Mouse (Mus musculus) testis, adult 2 months (tissue): Measurements from ENCODE around the gene Olfr996. TPM values are rescaled to one million over a fixed set of nuclear protein-coding genes. Genes with fewer than 3 reads are reported as not detected.

ENCODE experiments used
- polyA plus RNA-seq: library from polyadenylated mRNA; depleted of rRNA; stranded (reverse); fragments of >200 nt; gene quantifications from 2 replicates; pipeline ENCODE4 v1.2.3, GENCODE M21; 2012; rRNA removed

The Olfr996 gene
- polyA plus RNA-seq, 1 experiment = not detected

Other genes starting within 250 kb of the Olfr996 start
- gene Olfr987, start 239.9 kb upstream of the Olfr996 start, polyA plus RNA-seq = not detected in 2 replicates
- gene Olfr988, start 216.0 kb upstream of the Olfr996 start, polyA plus RNA-seq = not detected in 2 replicates
- gene Olfr992, start 169.7 kb upstream of the Olfr996 start, polyA plus RNA-seq = not detected in 2 replicates
- gene Olfr993, start 164.3 kb upstream of the Olfr996 start, polyA plus RNA-seq = 0.11 TPM in 1 of 2 replicates, not detected in the other
- gene Olfr994, start 142.8 kb upstream of the Olfr996 start, polyA plus RNA-seq = not detected in 2 replicates
- not detected in 2 replicates for gene Olfr995, start 135.6 kb upstream of the Olfr996 start, polyA plus RNA-seq
- not detected in 2 replicates for gene 4833423E24Rik, start 60.2 kb upstream of the Olfr996 start, polyA plus RNA-seq
- not detected in 2 replicates for gene Olfr998, start 9.7 kb downstream of the Olfr996 start, polyA plus RNA-seq
- not detected in 2 replicates for gene Olfr1000, start 32.7 kb downstream of the Olfr996 start, polyA plus RNA-seq
- not detected in 2 replicates for gene Olfr1002, start 71.5 kb downstream of the Olfr996 start, polyA plus RNA-seq
- gene Olfr154, start 85.2 kb downstream of the Olfr996 start, polyA plus RNA-seq = not detected in 2 replicates
- not detected in 2 replicates for gene Olfr1006, start 99.6 kb downstream of the Olfr996 start, polyA plus RNA-seq
- not detected in 2 replicates for gene Olfr1008, start 110.2 kb downstream of the Olfr996 start, polyA plus RNA-seq
- gene Olfr1009, start 136.2 kb downstream of the Olfr996 start, polyA plus RNA-seq = not detected in 2 replicates
- gene Olfr1012, start 183.6 kb downstream of the Olfr996 start, polyA plus RNA-seq = not detected in 2 replicates
- gene Olfr1013, start 187.9 kb downstream of the Olfr996 start, polyA plus RNA-seq = not detected in 2 replicates
- not detected in 2 replicates for gene Olfr1014, start 193.5 kb downstream of the Olfr996 start, polyA plus RNA-seq
- not detected in 2 replicates for gene Olfr1015, start 202.8 kb downstream of the Olfr996 start, polyA plus RNA-seq
- not detected in 2 replicates for gene Olfr1016, start 223.3 kb downstream of the Olfr996 start, polyA plus RNA-seq
- gene Olfr1018, start 239.3 kb downstream of the Olfr996 start, polyA plus RNA-seq = not detected in 2 replicates